Mouse (Mus musculus) right cerebral cortex, adult 18-20 months (tissue): ENCODE measurements around the gene Cxcr4.

Source experiments
- DNase-seq: peaks from one replicate; pipeline ENCODE4 v3.0.0; 2022; ENCODE audit warnings: mixed read lengths

Cxcr4 gene

DNA sequence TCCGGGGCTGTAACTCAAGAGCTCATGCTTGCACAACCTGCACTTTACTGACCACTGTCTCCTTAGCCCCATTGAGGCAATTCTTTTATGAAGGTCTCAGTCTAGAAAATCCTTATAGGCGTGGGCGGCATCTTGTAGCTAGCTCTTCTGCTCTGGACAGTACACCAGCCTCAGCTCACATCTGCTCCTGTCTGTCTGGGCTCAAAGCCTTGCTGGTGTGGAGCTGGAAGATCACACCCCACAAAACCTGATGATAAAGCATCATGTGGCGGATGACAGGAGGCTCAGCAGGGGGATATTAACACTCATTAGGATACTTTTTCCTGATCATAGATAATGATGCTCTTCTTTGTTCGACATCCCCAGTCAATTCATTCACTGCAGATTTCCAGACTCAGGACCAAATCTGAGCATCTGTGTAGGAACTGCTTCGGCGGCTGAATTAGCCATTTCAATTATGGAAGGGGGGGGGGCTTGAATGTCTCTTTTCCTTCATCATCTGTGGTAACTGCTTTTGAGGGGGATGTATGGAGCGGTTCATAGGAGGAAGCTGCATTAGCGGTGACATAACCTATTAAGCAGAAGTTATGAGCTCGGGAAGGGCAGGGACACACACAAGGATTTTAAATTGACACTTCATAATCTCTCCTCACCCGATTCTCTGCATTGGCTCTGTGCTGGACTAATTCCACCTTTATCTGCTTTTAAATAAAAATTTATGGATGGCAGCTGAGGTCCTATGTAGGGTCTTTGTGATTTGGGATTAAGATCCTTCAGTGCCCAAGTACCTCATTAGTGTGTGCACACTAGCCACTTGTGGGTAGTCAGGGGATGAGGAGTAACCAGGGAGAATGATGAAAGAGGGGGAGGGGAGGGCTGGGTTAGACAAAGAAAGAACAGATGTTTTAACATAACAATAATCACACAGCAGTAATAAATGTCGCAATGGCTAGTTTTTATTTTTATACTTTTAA lies 24.6 kb downstream of the Cxcr4 start:
- no peak for DNase-seq

DNA sequence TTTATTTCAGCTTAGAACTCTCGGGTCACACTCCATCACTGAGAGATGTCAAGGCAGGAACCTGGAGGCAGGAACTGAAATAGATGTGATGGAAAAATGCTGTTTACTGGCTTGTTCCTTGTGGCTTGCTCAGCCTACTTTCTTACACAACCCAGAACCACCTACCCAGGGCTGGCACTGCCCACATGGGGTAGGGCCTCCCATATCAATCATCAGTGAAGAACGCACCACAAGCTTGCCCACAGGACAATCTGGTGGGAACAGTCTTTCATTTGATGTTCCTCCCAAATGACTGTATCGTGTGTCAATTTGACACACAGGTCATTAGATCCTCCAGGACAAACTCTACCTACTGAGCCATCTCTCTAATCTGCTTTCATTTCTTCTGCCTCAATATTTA lies 28.2 kb downstream of the Cxcr4 start:
- DNase-seq = no peak

DNA sequence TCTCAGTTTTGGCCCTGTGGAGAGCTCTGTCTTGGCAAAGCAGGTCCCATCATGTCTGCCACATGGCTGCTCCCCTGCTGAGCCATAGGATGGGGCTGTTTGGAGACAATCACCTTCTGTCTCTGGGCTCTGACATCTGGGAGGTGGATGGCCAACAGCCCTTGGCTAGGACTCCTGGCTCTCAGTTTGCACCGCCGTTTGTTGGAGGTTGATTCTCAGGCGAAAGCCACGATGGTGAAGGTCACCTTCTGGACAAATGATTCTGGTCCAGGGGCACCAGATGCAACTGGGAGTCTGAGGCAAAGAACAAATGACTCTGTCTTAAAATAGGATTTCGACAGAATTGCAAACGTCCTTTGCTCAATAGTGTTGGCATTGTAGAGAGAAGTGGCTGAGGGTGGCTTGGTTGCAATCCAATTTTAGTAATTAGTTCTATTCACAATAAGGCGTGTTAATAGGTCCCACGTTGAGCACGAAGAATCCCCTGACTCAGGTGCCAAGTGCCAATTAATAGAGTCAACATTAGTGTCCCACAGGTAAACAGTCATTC lies 30.7 kb downstream of the Cxcr4 start:
- DNase-seq = no peak

DNA sequence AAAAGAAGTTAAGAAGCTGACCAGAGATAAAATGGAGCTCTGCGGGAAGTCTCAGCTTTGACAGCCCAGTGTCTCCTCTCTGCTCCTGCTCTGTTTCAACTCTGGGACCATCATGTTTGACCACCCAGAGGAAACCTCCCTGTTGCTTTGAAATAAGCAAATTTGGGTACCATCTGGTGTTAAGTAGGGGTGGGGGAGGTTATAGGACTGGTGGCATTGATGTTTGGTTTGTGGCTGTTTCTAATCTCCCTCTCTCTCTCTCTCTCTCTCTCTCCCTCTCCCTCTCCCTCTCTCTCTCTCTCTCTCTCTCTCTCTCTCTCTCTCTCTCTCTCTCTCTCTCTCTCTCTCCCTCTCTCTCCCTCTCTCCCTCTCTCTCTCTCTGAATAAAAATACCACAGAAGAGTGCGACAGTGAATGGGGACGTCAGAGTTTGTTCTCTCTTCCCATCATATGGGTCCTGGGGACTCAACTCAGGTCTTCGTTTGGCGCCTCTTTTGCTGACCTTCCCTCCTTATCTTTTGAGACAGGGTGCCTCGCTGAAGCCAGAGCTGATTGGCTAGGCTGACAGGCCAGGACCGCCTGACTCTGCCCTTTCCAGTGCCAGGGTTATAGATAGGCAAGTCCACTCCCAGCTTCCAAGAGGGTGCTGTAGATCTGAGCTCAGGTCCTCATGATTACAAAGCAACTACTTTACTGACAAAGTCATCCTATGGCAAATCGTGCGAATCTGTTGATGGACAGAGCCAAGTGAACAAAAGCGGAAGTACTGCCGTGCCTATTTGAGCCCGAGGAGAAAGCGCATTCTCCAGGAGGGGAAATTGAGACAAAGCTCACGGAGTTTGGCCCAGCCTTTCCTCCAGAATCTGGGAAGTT lies 31.4 kb downstream of the Cxcr4 start:
- DNase-seq = no peak

DNA sequence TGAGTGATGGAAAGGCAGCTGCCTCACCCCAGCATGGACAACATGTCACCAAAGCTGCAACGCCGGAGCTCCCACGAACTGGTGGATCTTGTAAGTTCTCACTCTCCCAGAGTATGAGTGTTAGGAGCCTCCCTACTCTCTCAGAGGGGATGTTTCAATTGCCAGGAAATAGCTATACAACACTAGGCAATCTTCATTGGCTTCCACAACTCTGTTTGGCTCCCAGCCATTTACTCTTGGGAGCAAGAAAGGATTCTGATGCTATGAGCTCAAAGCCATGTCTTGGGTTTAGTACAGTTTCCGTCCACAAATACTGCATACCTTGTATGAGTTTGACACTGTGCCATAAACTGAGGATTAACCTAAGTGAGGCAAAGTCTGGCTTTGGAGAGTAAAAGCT lies 34.1 kb downstream of the Cxcr4 start:
- no peak for DNase-seq

DNA sequence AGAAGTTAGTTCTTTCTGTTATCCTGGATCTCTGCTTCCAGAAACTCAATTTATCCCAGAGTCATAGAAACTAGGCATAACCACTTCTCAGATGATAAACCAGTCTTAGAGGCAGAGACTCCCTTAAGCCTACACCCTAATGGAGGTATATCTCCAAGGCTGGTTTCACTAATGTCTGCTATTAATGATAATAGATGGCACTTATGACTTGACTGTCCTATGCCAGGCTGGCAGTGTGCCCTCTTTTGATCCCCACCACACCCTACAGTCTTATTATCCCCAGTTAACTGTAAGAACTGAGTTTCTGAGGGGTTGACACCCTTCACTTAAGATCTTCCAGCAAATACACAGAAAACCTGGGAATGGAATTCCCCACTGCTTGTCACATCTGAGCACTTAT lies 39.5 kb downstream of the Cxcr4 start:
- DNase-seq = no peak

DNA sequence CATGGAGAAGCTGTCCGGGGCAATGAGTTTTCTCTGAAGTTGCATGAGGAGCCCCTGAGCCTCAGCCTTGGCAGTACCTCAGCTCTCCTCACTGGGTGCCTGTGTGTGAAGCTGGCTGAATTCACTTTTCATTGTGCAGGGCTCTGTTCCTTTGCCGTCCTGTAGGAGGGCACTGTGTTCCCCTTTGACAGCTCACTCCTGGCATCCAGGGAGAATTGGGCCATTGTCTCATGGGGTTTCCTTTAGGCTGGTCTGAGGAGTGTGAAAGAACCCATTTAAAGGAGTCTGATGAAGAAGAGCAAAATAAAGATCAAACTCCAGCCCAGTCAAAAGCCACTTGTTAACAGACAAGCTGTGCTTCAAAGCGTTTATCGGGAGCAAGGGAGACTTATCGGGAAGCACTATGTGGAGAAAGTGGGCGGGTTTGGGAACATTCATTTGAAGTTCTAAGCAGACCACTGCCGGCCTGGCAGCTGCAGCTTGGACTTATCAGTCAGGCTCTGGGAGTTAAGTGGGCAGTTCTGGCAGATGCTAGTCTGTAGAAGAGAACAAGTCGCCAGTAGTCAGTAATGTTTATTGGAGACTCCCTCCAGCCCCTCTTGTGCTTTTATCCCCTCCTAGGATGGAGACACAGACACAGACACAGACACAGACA lies 40.2 kb downstream of the Cxcr4 start:
- no peak for DNase-seq

DNA sequence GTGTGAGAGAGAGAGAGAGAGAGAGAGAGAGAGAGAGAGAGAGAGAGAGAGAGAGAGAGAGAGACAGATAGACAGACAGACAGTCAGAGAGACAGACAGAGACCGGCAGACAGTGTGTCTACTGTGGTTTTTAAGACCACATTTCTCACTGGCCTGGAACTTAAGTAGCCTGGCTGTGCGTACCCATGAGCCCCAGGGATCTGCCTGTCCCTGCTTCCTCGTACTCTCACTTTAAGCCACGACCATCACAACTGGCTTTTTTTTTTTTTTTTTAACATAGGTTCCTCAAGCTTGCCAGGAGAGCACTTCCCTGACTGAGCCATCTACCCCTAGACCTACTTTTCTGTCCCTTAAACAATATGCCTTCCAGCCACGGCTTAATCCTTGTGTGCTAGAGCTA lies 42.7 kb downstream of the Cxcr4 start:
- no peak for DNase-seq

DNA sequence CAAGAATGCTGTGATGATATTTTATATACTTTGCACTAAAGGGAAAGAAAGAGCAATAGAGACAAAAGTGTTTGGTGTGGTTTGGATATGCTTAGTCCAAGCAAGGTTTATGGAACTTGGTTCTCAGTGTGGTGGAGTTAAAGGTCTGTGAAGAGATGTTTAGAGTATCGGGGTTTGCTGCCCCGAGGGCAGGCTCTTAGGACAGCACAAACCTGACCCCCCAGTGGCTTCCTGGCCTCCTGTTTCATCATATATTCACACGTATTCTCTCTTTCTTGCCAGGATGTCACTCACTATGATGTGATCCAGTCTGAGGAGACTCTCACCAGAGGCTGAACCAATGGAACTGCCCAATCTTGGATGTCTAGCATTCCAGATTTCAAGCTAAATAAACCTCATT lies 43.1 kb downstream of the Cxcr4 start:
- no peak for DNase-seq

DNA sequence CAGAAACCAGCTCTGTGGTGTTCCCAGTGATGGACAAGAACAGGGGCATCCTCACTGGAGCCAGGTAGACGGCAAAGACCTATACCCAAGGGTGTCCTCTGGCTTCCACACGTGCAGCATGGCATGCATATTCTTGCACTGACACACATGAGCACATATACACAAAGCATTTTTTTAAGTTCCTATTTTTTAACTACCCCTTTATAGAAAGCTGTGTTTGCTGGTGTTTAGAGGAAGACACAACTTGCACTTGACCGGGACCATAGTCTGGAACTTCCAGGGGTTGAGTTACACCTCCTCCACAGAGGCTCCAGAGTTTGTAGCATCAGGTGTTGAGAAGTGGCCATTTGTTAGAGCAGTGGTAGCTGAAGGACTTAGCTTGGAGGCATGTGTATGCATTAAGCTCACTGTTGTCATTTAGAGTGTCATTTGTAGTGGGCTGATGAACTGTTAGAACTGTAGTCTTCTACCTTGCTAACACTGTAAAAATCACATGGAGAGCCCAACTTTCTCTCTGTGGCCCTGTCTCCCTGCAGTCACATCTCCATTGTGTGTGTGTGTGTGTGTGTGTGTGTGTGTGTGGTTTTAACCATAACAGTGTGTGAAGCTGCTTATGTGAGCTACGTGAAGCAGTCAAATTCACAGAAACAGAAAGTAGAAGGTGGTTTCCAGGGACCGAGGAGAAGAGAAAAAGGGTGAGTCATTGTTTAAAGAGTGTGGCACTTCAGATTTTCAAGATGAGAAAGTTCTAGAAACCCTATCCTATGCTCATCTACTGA lies 43.7 kb downstream of the Cxcr4 start:
- DNase-seq = no peak

DNA sequence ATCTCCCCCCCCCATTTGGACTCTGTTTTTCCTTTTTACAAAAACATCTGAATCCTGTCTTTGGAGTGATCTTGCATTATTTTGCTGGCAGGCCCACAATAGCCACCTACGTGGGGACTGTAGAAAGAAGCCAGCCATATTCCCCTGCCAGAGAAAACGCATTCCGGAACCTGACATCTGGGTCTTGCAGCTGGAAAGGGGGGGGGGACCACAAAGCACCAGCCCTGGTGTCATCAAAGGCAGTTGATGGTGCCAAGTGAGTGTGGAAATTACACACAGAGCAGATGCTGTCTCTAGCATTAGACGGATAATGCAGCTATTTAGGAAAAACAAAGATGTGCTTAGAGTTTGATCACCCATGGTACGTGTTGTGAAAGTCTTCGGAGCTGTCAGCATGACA lies 46.4 kb downstream of the Cxcr4 start:
- DNase-seq = no peak

DNA sequence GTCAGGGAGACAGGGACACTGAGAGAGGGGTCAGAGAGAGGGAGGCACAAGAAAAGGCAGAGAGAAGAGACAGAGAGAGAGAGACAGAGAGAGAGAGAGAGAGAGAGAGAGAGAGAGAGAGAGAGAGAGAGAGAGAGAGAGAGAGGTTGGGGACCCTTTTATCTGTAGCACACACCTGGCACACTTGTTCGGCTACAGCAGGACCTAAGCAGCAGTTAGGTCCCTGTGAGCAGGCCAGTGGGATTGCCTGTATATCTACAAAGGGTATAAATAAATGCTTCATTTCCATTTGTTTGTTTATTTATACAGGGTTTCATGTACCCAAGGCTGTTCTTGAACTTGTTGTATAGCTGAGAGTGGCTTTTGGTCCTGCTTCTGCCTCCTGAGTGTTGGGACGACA lies 49.0 kb downstream of the Cxcr4 start:
- DNase-seq = no peak

DNA sequence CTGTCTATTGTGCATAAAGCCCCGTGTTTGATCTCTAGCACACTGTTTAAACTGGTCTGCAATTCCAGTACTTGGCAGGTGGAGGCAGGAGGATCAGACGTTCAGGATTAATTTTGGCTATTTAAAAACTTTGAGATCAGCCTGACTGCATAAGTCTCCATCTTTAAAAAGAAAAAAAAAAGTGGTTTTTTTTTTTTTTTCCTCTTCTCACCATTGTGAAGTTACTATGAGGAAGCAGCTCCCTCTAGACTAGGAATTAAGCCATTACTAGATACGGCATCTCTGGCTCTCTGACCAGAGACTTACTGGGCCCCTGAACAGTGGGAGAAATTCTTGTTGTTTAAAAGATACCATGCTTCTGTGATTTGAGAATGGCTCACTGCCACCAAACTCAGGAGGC lies 49.5 kb downstream of the Cxcr4 start:
- DNase-seq = no peak

DNA sequence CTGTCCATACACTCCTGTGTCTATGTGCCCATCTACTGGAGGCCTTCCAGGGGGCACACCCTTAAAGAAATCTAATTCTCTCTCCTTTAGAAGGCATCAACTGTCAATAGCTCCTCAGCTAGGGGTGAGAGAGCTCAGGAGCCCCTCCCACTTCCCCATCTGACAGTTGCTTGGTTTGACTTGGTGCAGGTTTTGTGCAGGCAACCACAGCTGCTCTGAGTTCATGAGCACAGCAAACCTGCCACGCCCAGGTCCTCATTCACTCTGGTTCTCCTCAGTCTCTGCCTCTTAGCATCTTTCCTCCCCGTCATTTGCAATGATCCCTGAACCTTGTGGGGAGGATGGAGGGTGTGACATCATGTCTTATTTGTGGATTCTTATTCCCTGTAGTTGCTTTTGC lies 51.9 kb downstream of the Cxcr4 start:
- DNase-seq = no peak

DNA sequence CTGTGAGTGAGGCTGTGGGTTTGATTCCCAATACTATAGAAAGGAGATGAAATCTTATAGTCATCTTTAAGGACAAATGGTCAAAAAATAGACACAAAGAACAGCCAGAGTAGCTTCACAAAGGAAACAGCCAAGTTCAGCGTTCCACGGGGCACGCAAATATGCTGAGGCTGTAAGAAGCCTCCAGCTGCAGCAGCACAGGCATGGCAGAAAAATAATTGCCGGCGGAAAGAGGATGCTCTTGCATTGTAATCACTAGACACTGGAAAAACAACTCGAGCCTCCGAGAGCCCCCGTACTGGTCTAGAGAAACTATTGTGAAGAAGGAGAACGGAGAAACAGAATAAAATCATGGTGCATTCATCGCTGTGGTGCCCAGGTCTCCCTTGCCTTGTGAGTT lies 52.5 kb downstream of the Cxcr4 start:
- DNase-seq = no peak
